Mouse (Mus musculus): Measurements from ENCODE around the gene Otulin.

GRCm38 (mm10) chr15:27673151-27673550 is 42.7 kb upstream of the Otulin start:
- TF ChIP-seq CTCF (IDR thresholded peaks at IDR 0.05; ENCODE audit: borderline replicate concordance, control insufficient read depth, extremely low read depth, insufficient read depth, low read length, poor library complexity) (no peak), POLR2A (IDR thresholded peaks at IDR 0.05; ENCODE audit: control insufficient read depth, extremely low read depth, insufficient read depth, low read length, poor library complexity) (no peak)
